Mouse (Mus musculus) brain, embryonic 14.5 days (tissue): ENCODE measurements around the gene Tespa1.

Source experiments
- CTCF ChIP-seq: fragments of 200-500 bp; IDR thresholded peaks from 2 replicates; pipeline ENCODE4 v1.5.1; 2012; ENCODE audit warnings: inconsistent platforms, mild to moderate bottlenecking, moderate library complexity, borderline replicate concordance; ENCODE audit not compliant: insufficient read depth, insufficient read length; ENCODE audit errors: extremely low read depth
- POLR2A ChIP-seq: fragments of 200-500 bp; IDR thresholded peaks from 2 replicates; pipeline ENCODE4 v1.6.1; 2012; ENCODE audit warnings: mild to moderate bottlenecking, inconsistent platforms, borderline replicate concordance; ENCODE audit not compliant: poor library complexity, insufficient read depth, insufficient read length, severe bottlenecking; ENCODE audit errors: extremely low read depth

DNA sequence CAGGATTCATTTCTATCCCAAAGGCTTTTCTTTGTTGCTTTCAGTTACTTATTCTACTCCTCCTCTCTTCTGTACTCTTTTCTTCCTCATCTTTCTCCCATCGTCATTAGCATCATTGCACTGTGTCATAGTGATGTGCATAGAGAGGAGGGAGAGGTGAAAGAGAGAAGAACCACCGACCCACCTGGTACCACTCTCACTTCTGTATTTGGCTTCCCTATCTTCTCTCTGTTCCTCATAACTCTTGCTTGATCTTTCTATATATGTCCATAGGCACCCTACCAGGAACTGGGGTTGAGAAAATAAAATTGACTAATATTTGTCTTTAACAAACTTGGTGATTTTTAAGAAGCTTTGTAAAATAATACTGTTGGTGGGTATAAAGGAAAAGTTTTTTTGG lies 46.2 kb upstream of the Tespa1 start:
- no peak for TF ChIP-seq CTCF
- no peak for TF ChIP-seq POLR2A
